Mouse (Mus musculus) right cerebral cortex, postnatal 10 days (tissue): ENCODE measurements at regions not wholly inside any gene's neighbourhood (a gene's known extent, or its start where the extent isn't known, plus 50 kb on each side); places are given as distances from the start of the nearest gene placed in this dataset.

ENCODE experiments used
- DNase-seq, 2 experiments: peaks; one replicate each; pipeline ENCODE4 v3.0.0; 2021; ENCODE audit warnings: low spot score in 2 of 2

GRCm38 (mm10) chr7:114912109-114912508 lies 168.6 kb downstream of the Insc start:
- no peak for DNase-seq

DNA sequence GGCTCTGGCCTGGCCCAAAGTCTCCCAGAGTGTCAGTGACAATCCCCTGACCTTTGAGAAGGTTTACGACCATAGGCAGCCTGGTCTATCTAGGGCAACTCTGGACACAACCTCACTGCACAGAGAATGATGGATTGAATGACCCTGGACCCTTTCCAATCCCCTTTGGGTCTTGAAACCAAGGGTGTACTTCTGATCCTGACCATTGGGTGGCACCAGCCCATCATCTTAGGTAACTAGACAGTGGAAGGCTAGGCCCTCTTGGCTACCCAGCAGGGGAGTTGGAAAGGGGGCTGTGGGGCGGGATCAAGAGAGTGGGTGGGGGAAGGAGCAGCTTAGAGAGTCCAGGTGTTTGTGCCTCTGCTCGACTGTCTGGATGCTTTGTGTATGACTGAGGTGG lies 178.7 kb downstream of the Insc start:
- peak; percentile 69 to 82 for DNase-seq

DNA sequence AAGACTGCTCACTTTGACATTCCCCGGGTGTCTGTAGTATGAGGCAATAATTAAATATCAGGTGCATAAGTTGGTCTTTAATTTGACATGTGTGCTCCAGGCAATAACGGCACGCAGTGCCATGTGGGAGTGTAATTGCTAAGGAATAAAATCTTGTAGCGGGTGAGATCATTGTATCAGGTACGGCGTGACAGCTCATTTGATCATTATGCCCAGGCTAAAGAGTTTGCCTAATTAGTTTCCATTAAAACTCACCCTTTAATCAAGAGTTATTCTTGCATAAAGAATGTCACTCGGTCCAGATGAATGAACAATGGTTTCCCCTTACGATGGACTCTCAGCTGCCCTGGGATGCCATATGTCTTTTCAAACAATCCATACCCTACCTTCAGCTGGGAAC lies 190.4 kb downstream of the Insc start:
- DNase-seq = no peak

DNA sequence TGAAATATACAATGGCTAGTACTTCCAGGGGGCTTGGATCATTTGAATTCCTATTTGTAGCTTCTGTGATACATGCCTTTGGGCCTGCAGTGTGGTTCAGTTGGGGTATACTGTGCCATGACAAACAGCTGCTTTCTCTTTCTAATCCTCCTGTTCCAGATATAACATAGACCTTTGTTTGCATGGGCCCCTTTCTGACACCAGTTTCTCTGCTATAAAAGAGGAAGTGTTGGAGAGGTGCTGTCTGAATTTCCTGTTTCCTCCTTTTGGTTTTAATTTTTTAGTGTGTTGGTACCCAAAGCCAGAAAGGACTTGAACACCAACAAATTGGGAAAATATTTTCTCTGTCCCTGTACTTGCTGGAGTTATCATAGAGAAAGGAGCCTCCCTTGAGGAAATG lies 207.3 kb downstream of the Insc start:
- no peak for DNase-seq

DNA sequence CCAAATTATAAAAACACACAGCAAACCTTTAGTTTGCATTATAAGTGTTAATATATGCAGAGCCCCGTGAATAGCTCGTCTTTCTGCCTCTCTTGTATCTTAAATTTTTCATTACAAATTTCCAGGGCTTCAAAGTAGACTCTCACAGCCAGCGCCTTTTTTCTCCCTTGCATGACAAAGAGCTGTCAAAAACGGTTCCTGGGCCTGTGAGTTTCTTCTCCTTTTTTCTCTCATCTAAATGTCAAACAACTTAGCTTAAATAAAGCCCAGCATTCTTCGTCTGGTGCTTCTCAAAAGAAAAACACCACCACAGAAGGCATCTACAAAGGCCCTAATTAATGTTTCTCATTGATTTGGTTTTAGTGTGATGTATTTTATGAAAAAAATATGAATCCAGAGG lies 219.7 kb downstream of the Insc start:
- DNase-seq = no peak

DNA sequence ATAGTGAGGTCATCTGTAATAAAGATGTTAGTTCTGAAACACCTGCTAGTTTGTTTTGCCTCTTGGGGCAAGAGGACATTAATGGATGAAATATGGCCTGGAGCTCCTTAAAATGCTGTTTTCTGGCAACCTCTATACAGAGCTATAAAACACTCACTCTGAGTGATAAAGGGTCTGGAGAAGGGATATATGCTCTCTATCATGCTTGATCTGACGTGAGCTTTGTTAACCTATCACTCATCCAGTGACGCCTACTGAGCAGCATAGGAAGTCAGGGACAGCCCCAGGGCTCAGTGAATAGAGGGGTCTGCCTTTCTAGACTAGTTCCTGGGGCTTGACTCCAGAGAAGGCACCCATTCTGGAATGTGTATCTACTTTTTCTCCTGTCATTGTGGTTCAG lies 222.4 kb downstream of the Insc start:
- no peak for DNase-seq

DNA sequence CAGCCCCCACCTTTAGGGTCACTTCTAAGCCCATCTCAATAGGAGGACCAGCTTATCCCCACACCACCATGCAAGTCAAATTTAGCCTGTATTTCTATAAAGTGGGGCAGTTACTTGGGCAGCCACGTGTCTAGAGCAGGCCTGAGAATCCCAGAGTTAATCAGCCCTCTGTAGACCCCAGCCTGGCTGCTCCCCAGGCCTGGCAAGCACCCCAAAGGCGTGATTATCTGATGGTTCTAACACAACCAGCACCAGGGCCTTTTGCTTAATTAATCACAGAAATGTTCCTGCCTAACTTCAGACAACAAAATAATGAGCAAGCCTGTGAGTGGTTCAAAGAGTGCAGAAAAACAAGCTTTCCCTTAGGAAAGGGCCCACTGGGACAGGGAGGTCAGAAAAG lies 243.0 kb downstream of the Insc start:
- DNase-seq = peak; percentile 22 to 25

- DNase-seq = peak in 1 of 2 experiments; percentile 19
Measured at GRCm38 (mm10) chr7:114991255-114991654, 247.8 kb downstream of the Insc start.

- DNase-seq = no peak
Measured at GRCm38 (mm10) chr7:114992440-114992839, 248.9 kb downstream of the Insc start.

GRCm38 (mm10) chr7:115000796-115001524 lies 257.5 kb downstream of the Insc start:
- DNase-seq = peak; percentile 51 to 63

- DNase-seq = no peak
Measured at GRCm38 (mm10) chr7:115014253-115014998, 270.9 kb downstream of the Insc start.

DNA sequence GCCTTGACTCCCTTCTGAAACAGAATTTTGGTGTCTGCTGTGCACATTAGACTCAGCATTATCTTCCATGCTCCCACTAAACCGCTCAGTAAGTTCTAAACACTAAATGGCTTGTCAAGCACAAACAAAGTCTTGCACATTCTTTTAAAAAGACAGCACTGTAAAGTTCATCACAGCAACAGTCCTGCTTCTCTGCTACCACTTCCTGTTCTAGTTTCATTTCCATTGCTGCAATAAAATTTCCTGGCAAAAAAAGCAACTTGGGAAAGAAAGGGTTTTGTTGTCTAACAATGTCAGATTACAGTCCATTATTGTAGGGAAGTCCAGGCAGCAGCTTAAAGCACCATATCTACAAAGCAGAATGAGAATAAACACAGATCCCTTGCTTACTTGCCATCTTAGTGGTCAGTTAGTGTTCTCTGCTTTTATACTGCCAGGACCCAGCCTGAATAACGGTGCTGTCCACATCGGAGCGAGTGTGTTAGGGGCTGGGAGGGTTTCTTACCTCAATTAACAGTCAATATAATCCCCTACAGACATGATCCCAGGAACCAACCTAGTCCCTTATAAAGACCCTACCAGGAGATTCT lies 276.0 kb downstream of the Insc start:
- DNase-seq = no peak

DNA sequence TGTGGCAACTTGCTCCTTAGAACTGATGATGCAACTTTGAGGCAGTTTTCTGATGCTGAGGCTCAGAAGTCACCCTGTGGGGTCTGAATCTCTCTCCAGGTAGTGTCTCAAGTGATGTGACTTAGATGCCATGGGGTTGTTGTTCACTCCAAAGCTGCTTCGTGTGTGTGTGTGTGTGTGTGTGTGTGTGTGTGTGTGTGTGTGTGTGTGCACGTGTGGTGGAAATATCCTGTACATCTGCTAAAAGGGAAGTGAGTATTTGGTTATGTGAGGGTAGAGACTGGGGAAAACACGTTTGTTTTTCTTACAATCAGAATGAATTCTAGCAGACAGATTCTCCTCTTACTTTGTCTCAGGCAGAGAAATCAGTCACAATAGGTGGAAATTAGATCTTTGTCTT lies 276.5 kb downstream of the Insc start:
- no peak for DNase-seq

GRCm38 (mm10) chr7:115025803-115026202 lies 282.3 kb downstream of the Insc start:
- DNase-seq = no peak

DNA sequence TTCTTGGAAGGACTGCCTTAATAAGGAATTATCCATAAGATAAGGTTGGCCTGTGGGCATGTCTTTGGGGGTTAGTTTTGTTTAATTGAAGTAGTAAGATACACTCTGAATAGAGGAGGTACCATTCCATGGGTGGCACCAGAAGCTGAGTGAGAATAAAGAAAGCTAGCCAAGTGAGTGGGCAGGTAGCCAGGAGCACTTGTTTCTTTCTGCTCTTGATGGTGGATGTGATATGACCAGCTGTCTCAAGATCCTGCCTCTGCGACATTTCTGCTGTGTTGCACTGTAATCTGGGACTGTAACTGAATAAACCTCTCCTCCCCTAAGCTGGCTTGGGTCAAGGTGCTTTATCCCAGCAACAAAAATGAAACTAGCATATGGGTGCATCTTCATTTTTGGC lies 284.2 kb downstream of the Insc start:
- DNase-seq = peak; percentile 26 to 32

GRCm38 (mm10) chr7:115033987-115034386 lies 290.5 kb downstream of the Insc start:
- no peak for DNase-seq

- no peak for DNase-seq
Measured at GRCm38 (mm10) chr7:115055527-115055926, 312.0 kb downstream of the Insc start.

DNA sequence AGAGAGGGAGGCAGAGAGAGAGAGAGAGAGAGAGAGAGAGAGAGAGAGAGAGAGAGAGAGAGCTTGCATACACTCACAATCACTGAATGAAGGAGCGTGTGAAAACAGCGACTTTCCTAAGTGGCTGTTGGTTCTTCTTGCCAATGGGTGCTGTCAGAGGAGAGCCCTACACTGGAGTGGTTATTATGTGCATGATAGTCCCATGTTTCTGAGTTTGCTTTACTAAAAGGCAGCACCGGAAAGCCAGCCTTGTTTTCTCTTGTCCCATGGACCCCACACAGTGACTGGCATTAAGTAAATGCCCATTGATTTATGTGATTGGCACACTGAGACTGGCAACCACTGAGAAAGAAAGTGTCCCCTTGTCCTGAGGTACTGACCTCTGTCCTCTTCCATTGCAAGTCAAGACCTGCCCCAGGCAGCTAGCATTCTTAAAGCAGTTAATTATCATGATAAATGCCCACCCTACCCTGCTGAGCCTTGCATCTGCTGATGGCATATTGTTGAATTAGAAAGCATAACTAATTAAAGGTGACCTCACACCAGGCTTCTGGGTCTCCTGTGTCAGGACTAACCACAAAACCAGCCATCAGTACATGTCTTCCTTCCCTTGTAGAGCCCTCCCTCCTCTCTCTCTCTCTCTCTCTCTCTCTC lies 313.6 kb downstream of the Insc start:
- no peak for DNase-seq

DNA sequence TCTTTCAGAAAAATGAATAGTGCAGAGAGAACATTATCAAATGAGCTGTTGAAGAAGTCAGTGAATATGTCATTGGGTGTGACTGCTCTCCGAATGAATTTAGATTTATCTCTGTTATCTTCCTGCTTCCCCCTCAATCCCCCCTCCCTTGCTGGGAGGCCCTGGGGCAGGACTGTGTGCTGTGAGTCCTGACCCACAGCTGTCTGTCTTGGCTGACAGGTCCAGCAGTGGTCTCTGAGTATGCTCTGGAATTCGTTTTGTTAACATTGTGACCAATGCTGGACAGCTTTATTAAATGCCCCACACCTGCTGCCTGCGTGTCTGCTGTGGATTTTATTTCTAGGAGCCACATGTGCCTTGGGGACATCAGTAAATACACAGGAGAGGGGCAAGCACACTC lies 314.2 kb downstream of the Insc start:
- DNase-seq = no peak

GRCm38 (mm10) chr7:115060171-115060570 lies 316.7 kb downstream of the Insc start:
- no peak for DNase-seq

DNA sequence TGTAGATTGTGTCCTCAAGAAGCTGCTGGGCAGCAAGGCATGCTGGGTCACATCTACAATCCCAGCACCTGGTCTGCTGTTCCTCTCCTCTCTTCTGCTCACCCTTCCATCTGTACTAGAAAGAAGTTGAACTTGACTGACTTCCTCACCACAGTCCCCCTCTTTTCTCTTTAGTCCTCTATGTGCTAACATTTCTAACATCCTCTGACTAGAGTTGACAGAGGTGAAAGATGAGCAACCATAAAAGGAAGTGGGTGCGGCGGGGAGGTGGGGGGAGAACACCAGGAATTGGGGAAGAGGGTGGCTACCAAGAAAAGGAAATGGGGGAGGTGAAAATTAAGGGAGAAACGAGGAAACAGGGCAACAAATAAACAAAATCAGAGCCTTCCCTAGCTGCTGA lies 319.3 kb downstream of the Insc start:
- DNase-seq = no peak

DNA sequence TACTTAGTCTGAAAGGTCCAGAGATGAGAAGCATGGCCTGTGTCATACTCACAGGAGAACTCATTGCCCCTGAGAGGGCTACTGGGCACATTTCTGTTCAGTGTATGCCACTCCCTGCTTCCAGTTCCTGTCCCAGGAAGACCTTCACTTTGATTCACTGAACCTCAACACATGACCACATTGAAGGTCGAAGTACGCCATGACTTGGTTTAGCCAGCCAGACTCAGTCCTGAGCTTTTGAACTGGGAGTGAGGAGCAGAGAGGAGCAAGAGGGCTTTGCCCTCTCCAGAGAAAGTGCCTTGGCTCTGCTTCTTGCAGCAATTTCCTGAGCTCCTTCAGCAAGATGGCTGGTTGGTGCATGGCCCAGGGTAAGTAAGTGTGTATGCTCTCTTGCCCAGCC lies 324.1 kb downstream of the Insc start:
- DNase-seq = no peak

DNA sequence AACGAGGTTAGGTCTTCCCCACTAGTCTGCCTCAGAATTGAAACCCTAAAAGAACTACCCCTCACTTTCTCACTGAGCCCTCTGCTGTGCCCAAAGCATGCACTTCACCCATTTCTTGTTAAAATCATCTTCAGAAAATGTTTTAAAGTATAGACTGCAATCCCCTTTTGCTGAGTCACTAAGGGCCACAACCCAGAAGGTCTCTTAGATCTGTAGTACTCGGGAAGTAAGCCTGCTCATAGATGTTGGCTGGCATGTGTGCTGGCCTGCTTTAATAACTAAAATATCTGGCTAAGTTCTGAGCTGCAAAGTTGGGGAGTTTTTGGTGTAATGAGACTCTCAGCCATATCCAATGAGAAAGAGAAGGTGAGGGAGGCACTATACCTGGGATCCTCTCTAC lies 329.9 kb downstream of the Insc start:
- no peak for DNase-seq
